Mouse (Mus musculus) spleen, adult 2 months (tissue): ENCODE measurements around the gene Ercc1. TPM values are rescaled to one million over a fixed set of nuclear protein-coding genes. Genes with fewer than 3 reads are reported as not detected.
A peak's percentile ranks its signal among the peaks of the same experiment; 100 is the strongest.

Source experiments
- DNase-seq, 2 experiments: peaks; one replicate each; pipeline versions ENCODE4 v3.0.0 to v3.0.0-alpha.2; 2012 to 2021; ENCODE audit warnings: low spot score in 2 of 2, low read depth in 1 of 2
- H3K27ac ChIP-seq: fragments of 200-500 bp; 2 replicates; pipeline ENCODE4 v1.5.1; 2012; ENCODE audit warnings: low read length, inconsistent platforms; ENCODE audit not compliant: insufficient read depth
- H3K27me3 ChIP-seq: fragments of 200-500 bp; 2 replicates; pipeline ENCODE4 v1.6.1; 2012; ENCODE audit warnings: mild to moderate bottlenecking, moderate library complexity, low read length, inconsistent platforms; ENCODE audit not compliant: control insufficient read depth, insufficient read depth
- H3K36me3 ChIP-seq: fragments of 200-500 bp; 2 replicates; pipeline ENCODE4 v1.6.1; 2012; ENCODE audit warnings: mild to moderate bottlenecking, low read length, inconsistent platforms; ENCODE audit not compliant: control insufficient read depth, insufficient read depth
- H3K4me1 ChIP-seq: fragments of 200-500 bp; 2 replicates; pipeline ENCODE4 v1.6.1; 2011; ENCODE audit warnings: inconsistent platforms; ENCODE audit not compliant: control insufficient read depth, insufficient read depth, insufficient read length
- H3K4me3 ChIP-seq: fragments of 200-500 bp; 2 replicates; pipeline ENCODE4 v1.5.1; 2011; ENCODE audit warnings: mild to moderate bottlenecking, inconsistent platforms; ENCODE audit not compliant: insufficient read depth, insufficient read length; ENCODE audit errors: extremely low read depth
- CTCF ChIP-seq: fragments of 200-500 bp; IDR thresholded peaks from 2 replicates; pipeline ENCODE4 v1.5.1; 2011; ENCODE audit warnings: mild to moderate bottlenecking, inconsistent platforms; ENCODE audit not compliant: insufficient read depth, insufficient read length, insufficient replicate concordance; ENCODE audit errors: extremely low read depth
- POLR2A ChIP-seq: fragments of 200-500 bp; IDR thresholded peaks from 2 replicates; pipeline ENCODE4 v1.6.1; 2011; ENCODE audit warnings: low read depth, low read length, inconsistent platforms
- WGBS: fragments of 180-500 bp; shearing (Covaris S2); methylation state at CpG from one replicate; pipeline ENCODE4 v1.1.7; 2018; 5-methylcytosine and 5-hydroxymethylcytosine counted together
- polyA plus RNA-seq: library from polyadenylated mRNA; depleted of rRNA; stranded (reverse); fragments of >200 nt; gene quantifications from 2 replicates; pipeline ENCODE4 v1.2.3, GENCODE M21; 2012

The Ercc1 gene
- polyA plus RNA-seq, 1 experiment: 29.9 TPM

- Histone ChIP-seq H3K36me3 (peaks cover 7% of the 10 kb centered on the region), H3K4me1 (peaks cover 8% of the 10 kb centered on the region), H3K27ac (no peak overlapping the region), H3K27me3 (peaks cover 3% of the 10 kb centered on the region), H3K4me3 (no peak overlapping the region)
- DNase-seq: no peak
- TF ChIP-seq CTCF: no peak
- TF ChIP-seq POLR2A: no peak
- 90% methylated on average over 10 of the region's 10 CpGs for WGBS
These were observed 11.7 kb downstream of the Ercc1 start for GRCm38 (mm10) chr7:19356311-19356710.

- no peak for DNase-seq
- H3K27ac ChIP-seq: no peak overlapping the region
- no peak for TF ChIP-seq POLR2A
- TF ChIP-seq CTCF: no peak
- peaks cover 6% of the 10 kb centered on the region for H3K27me3 ChIP-seq
- H3K4me1 ChIP-seq: peaks cover 12% of the 10 kb centered on the region
- no peak overlapping the region for H3K4me3 ChIP-seq
- WGBS: 91% methylated on average over 25 of the region's 25 CpGs
- peaks cover 4% of the 10 kb centered on the region for H3K36me3 ChIP-seq
These were observed 13.1 kb downstream of the Ercc1 start for GRCm38 (mm10) chr7:19357381-19358375.

GRCm38 (mm10) chr7:19358634-19359033 is 14.1 kb downstream of the Ercc1 start:
- Histone ChIP-seq H3K4me1 (peaks cover 12% of the 10 kb centered on the region), H3K36me3 (peaks cover 4% of the 10 kb centered on the region; the same call in 1 of the 2 replicates), H3K4me3 (peak overlapping the region; percentile 27; the same call in 1 of the 2 replicates), H3K27ac (no peak overlapping the region), H3K27me3 (peaks cover 6% of the 10 kb centered on the region)
- WGBS: 11% methylated on average over 13 of the region's 13 CpGs
- no peak for TF ChIP-seq CTCF
- no peak for TF ChIP-seq POLR2A
- DNase-seq: no peak

- under 1% methylated on average over 31 of the region's 31 CpGs for WGBS
- Histone ChIP-seq H3K4me1 (peaks cover 12% of the 10 kb centered on the region), H3K27ac (peak within 1 kb of the TSS; percentile 41; the same call in 1 of the 2 replicates), H3K36me3 (peaks cover 4% of the 10 kb centered on the region; the same call in 1 of the 2 replicates), H3K27me3 (peaks cover 6% of the 10 kb centered on the region), H3K4me3 (peak within 1 kb of the TSS; percentile 81)
- DNase-seq: peak; percentile 75 to 84
- no peak for TF ChIP-seq CTCF
- no peak for TF ChIP-seq POLR2A
These were observed 14.8 kb downstream of the Ercc1 start, which contains the start of the genes Cd3eap and Ppp1r13l for GRCm38 (mm10) chr7:19359299-19359891. Gene Cd3eap, minus strand, starts transcription at chr7:19359483. Gene Ppp1r13l, plus strand, starts transcription at chr7:19359749.

GRCm38 (mm10) chr7:19359892-19360641 is 15.5 kb downstream of the Ercc1 start:
- WGBS: under 1% methylated on average over 45 of the region's 45 CpGs
- H3K4me3 ChIP-seq: peak overlapping the region; percentile 81
- peaks cover 6% of the 10 kb centered on the region for H3K27me3 ChIP-seq
- H3K4me1 ChIP-seq: peaks cover 12% of the 10 kb centered on the region
- H3K27ac ChIP-seq: no peak overlapping the region
- H3K36me3 ChIP-seq: no peaks in the 10 kb centered on the region
- TF ChIP-seq POLR2A (no peak), CTCF (no peak)
- peak in 1 of 2 experiments; percentile 55 for DNase-seq

- no peak for TF ChIP-seq CTCF
- no peak for TF ChIP-seq POLR2A
- peaks cover 6% of the 10 kb centered on the region for H3K27me3 ChIP-seq
- H3K4me3 ChIP-seq: peak overlapping the region; percentile 56; the same call in 1 of the 2 replicates
- peaks cover 12% of the 10 kb centered on the region for H3K4me1 ChIP-seq
- under 1% methylated on average over 27 of the region's 27 CpGs for WGBS
- no peak overlapping the region for H3K27ac ChIP-seq
- peak in 1 of 2 experiments; percentile 54 for DNase-seq
- H3K36me3 ChIP-seq: no peaks in the 10 kb centered on the region
These were observed 16.4 kb downstream of the Ercc1 start for GRCm38 (mm10) chr7:19360944-19361343.
